Mouse (Mus musculus) limb, embryonic 11.5 days (tissue): Measurements from ENCODE around the gene Zfp787. TPM values are rescaled to one million over a fixed set of nuclear protein-coding genes. Genes with fewer than 3 reads are reported as not detected.

Experiments
- ATAC-seq: fragments of 200-750 bp; cut with Nextera tagmentation; 2 replicates; pipeline ENCODE4 v1.8.0; 2017; ENCODE audit warnings: low read depth; ENCODE audit not compliant: insufficient number of reproducible peaks, low FRiP score, low TSS enrichment
- DNase-seq: peaks from one replicate; pipeline ENCODE4 v3.0.0-alpha.2; 2015; ENCODE audit warnings: low spot score
- H3K27ac ChIP-seq: fragments of 300-500 bp; sonication (generic); replicated peaks from 2 replicates; pipeline ENCODE4 v1.5.1; 2014; ENCODE audit warnings: low read depth, mild to moderate bottlenecking, low read length
- H3K27me3 ChIP-seq: fragments of 300-500 bp; sonication (generic); 2 replicates; pipeline ENCODE4 v1.6.1; 2014; ENCODE audit warnings: mild to moderate bottlenecking, low read length, mixed read lengths; ENCODE audit not compliant: control insufficient read depth, insufficient read depth
- H3K36me3 ChIP-seq: fragments of 300-500 bp; sonication (generic); 2 replicates; pipeline ENCODE4 v1.6.1; 2014; ENCODE audit warnings: mild to moderate bottlenecking, low read length, moderate library complexity, mixed read lengths; ENCODE audit not compliant: control insufficient read depth, insufficient read depth
- H3K4me1 ChIP-seq: fragments of 300-500 bp; sonication (generic); 2 replicates; pipeline ENCODE4 v1.6.1; 2014; ENCODE audit warnings: low read length, mixed read lengths; ENCODE audit not compliant: control insufficient read depth, insufficient read depth
- H3K4me2 ChIP-seq: fragments of 300-500 bp; sonication (generic); 2 replicates; pipeline ENCODE4 v1.6.1; 2014; ENCODE audit warnings: low read depth, mild to moderate bottlenecking, moderate library complexity; ENCODE audit not compliant: severe bottlenecking
- H3K4me3 ChIP-seq: fragments of 300-500 bp; sonication (generic); 2 replicates; pipeline ENCODE4 v1.5.1; 2014; ENCODE audit warnings: low read depth, low read length
- H3K9ac ChIP-seq: fragments of 300-500 bp; sonication (generic); 2 replicates; pipeline ENCODE4 v1.6.1; 2014; ENCODE audit warnings: mild to moderate bottlenecking, low read length
- H3K9me3 ChIP-seq: fragments of 300-500 bp; sonication (generic); 2 replicates; pipeline ENCODE4 v1.6.1; 2016; ENCODE audit warnings: low read length; ENCODE audit not compliant: control insufficient read depth
- WGBS: fragments of 180-500 bp; shearing (Covaris S2); extraction: QIAGEN DNeasy Blood & Tissue Kit; methylation state at CpG from one replicate; pipeline ENCODE4 v1.1.7; 2014; 5-methylcytosine and 5-hydroxymethylcytosine counted together
- polyA plus RNA-seq: library from polyadenylated mRNA; unstranded; fragments of >200 nt; fragmentation: Nextera tagmentation; extraction: Ambion mirVana; gene quantifications from 2 replicates; pipeline ENCODE4 v1.2.1, GENCODE M21; 2014

Gene Zfp787
- 13.2 and 14.7 TPM in 2 replicates for polyA plus RNA-seq

DNA sequence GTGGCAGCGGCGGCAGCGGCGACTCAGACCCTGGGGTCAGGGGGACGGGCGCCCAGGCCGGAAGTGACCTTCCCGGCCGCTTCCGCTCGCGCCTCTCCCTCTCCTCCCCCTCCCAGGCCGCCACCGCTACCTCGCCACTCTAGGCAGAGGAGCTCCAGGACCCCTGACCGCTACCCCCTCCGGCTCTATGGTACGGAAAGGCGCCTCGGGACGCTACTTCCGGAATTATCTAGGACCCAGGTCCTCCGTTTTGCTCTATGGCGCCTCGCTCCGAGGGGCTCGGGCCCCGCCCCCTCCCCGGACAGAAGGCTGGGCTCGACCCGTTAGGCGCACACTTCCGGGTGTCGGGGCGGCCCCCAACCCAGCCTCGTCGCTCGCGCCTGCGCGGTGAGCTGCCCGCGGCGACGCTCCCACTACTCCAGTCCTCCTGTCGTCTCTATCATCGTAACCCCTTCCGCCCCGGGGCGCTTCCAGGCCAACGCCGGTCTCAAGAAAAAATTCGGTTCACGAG is at the start of gene Zfp787:
Gene Zfp787, minus strand, starts transcription at position 97 of the 511 bp plus-strand sequence.
- WGBS: under 1% methylated on average over 47 of the region's 54 CpGs
- Histone ChIP-seq H3K4me3 (peak within 1 kb of the TSS; percentile 80), H3K27me3 (no peaks in the 10 kb centered on the region), H3K36me3 (no peaks in the 10 kb centered on the region), H3K4me1 (peaks cover 9% of the 10 kb centered on the region; the same call in 1 of the 2 replicates), H3K4me2 (peak within 1 kb of the TSS; percentile 85), H3K9me3 (no peaks in the 10 kb centered on the region), H3K27ac (peak within 1 kb of the TSS; percentile 75), H3K9ac (peak within 1 kb of the TSS; percentile 87)
- ATAC-seq (peak; percentile 97), DNase-seq (peak; percentile 95)

- 72% methylated on average over 3 of the region's 3 CpGs for WGBS
- Histone ChIP-seq H3K36me3 (no peaks in the 10 kb centered on the region), H3K9ac (no peak overlapping the region), H3K27ac (no peak overlapping the region), H3K4me2 (no peak overlapping the region), H3K27me3 (no peaks in the 10 kb centered on the region), H3K4me3 (no peak overlapping the region), H3K4me1 (no peaks in the 10 kb centered on the region), H3K9me3 (no peaks in the 10 kb centered on the region)
- DNase-seq (no peak), ATAC-seq (no peak)
These were observed 48.4 kb upstream of the Zfp787 start for GRCm38 (mm10) chr7:6204200-6204599.

GRCm38 (mm10) chr7:6196790-6197189 is 41.0 kb upstream of the Zfp787 start, which contains the start of gene Galp:
Gene Galp (plus strand): TSS chr7:6197090.
- 74% methylated on average over 3 of the region's 3 CpGs for WGBS
- ATAC-seq: no peak
- Histone ChIP-seq H3K36me3 (no peaks in the 10 kb centered on the region), H3K27me3 (no peaks in the 10 kb centered on the region), H3K27ac (no peak within 1 kb of the TSS), H3K4me1 (no peaks in the 10 kb centered on the region), H3K4me3 (no peak within 1 kb of the TSS), H3K9me3 (no peaks in the 10 kb centered on the region), H3K9ac (no peak within 1 kb of the TSS), H3K4me2 (no peak within 1 kb of the TSS)
- no peak for DNase-seq

DNA sequence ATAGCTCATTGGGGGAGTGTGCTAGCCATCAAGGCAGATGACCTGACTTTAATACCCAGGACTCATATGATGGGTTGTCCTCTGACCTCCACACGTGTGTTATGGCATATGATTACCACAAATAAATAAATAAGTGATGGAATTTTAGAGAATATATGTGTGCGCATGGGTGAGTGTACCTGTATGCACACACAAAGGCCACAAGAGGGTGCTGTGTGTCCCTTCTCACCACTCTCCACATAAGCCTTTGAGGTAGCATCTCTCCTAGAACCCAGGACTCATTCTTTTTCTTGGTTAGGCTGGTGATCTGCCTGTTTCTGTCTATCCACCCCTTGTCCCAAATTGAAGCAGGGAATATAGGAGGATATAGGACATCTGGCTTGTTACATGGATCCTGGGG is 40.0 kb upstream of the Zfp787 start:
- Histone ChIP-seq H3K9ac (no peak overlapping the region), H3K27ac (no peak overlapping the region), H3K4me2 (no peak overlapping the region), H3K4me3 (no peak overlapping the region), H3K4me1 (no peaks in the 10 kb centered on the region), H3K36me3 (no peaks in the 10 kb centered on the region), H3K27me3 (no peaks in the 10 kb centered on the region), H3K9me3 (no peaks in the 10 kb centered on the region)
- WGBS: 50% methylated on average over 2 of the region's 2 CpGs
- no peak for DNase-seq
- ATAC-seq: no peak

DNA sequence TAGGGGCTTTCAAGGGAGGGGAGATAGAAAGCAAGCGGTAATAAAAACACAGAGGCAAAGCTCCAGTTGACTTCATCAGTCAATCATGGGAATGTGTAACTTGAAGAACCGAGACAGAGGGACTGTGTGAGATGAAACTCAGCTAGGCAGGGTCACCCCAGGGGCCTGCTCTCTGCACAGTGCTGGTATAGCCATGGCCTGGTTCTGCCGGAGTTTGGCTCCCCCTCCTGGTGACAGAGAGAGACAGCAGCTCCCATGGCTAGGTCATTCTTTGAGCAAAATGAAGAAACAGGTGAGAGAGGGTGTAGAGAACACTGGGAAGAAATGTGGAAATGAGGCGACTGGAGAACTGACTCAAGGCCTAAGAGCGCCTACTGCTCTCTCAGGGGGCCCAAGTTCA is 38.3 kb upstream of the Zfp787 start:
- Histone ChIP-seq H3K27me3 (no peaks in the 10 kb centered on the region), H3K4me1 (no peaks in the 10 kb centered on the region), H3K4me3 (no peak overlapping the region), H3K36me3 (peaks cover 2% of the 10 kb centered on the region), H3K27ac (no peak overlapping the region), H3K9ac (no peak overlapping the region), H3K9me3 (no peaks in the 10 kb centered on the region), H3K4me2 (no peak overlapping the region)
- ATAC-seq (peak; percentile 73), DNase-seq (peak; percentile 77)
- WGBS: 22% methylated on average over 5 of the region's 5 CpGs

DNA sequence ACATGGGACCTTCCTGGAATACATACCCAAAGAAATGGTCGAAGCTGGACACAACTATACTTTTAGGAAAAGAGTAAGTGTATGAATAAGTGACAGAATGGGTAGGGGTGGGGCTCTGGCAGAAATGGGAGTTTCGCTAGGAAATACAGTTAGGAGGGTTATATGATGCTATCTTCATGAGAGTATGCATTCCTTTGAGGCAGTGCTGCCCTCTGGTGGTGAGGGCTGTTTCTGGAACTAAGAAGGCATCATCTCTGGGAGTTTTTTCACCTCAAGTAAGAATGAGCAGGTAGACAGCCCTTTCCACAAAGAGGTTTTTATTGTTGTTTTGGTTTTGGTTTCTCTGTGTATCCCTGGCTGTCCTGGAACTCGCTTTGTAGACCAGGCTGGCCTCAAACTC is 35.6 kb upstream of the Zfp787 start:
- peaks cover 11% of the 10 kb centered on the region for H3K36me3 ChIP-seq
- ATAC-seq: no peak
- no peak overlapping the region for H3K4me2 ChIP-seq
- WGBS: 36% methylated on average over 3 of the region's 3 CpGs
- no peaks in the 10 kb centered on the region for H3K9me3 ChIP-seq
- H3K4me3 ChIP-seq: no peak overlapping the region
- no peak overlapping the region for H3K27ac ChIP-seq
- DNase-seq: peak; percentile 78
- no peaks in the 10 kb centered on the region for H3K27me3 ChIP-seq
- no peak overlapping the region for H3K9ac ChIP-seq
- H3K4me1 ChIP-seq: no peaks in the 10 kb centered on the region

DNA sequence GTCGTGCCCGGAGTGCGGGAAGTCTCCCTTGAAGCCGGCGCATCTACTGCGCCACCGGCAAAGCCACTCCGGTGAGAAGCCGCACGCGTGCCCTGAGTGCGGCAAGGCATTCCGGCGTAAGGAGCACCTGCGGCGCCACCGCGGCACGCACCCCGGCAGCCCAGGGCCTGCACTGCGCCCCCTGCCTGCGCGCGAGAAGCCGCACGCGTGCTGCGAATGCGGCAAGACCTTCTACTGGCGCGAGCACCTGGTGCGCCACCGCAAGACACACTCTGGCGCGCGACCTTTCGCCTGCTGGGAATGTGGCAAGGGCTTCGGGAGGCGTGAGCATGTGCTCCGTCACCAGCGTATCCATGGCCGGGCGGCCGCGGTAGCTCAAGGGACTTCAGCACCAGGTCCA is 33.7 kb upstream of the Zfp787 start:
- no peaks in the 10 kb centered on the region for H3K4me1 ChIP-seq
- peak; percentile 28 for DNase-seq

GRCm38 (mm10) chr7:6186756-6187155 is 31.0 kb upstream of the Zfp787 start:
- H3K9me3 ChIP-seq: peaks cover 2% of the 10 kb centered on the region; the same call in 1 of the 2 replicates
- no peak overlapping the region for H3K4me3 ChIP-seq
- H3K9ac ChIP-seq: no peak overlapping the region
- no peak overlapping the region for H3K4me2 ChIP-seq
- ATAC-seq (no peak), DNase-seq (no peak)
- WGBS: 89% methylated on average over 2 of the region's 2 CpGs
- H3K27me3 ChIP-seq: no peaks in the 10 kb centered on the region
- H3K27ac ChIP-seq: no peak overlapping the region
- peaks cover 14% of the 10 kb centered on the region for H3K36me3 ChIP-seq
- no peaks in the 10 kb centered on the region for H3K4me1 ChIP-seq

More for the DNA sequence above, 33.7 kb upstream of the Zfp787 start:
- no peak for ATAC-seq
- Histone ChIP-seq H3K4me3 (no peak overlapping the region), H3K36me3 (peaks cover 14% of the 10 kb centered on the region), H3K27ac (no peak overlapping the region), H3K4me2 (no peak overlapping the region), H3K27me3 (no peaks in the 10 kb centered on the region), H3K9ac (no peak overlapping the region), H3K9me3 (0 out of 2 replicates have a peak, but pooled peaks cover 2% of the 10 kb centered on the region)
- 32% methylated on average over 43 of the region's 45 CpGs for WGBS

- H3K36me3 ChIP-seq: peaks cover 14% of the 10 kb centered on the region
- H3K4me3 ChIP-seq: no peak overlapping the region
- DNase-seq (no peak), ATAC-seq (no peak)
- WGBS: 90% methylated on average over 2 of the region's 2 CpGs
- H3K27ac ChIP-seq: no peak overlapping the region
- no peaks in the 10 kb centered on the region for H3K4me1 ChIP-seq
- peaks cover 2% of the 10 kb centered on the region; the same call in 1 of the 2 replicates for H3K9me3 ChIP-seq
- H3K27me3 ChIP-seq: no peaks in the 10 kb centered on the region
- no peak overlapping the region for H3K4me2 ChIP-seq
- no peak overlapping the region for H3K9ac ChIP-seq
These were observed 30.4 kb upstream of the Zfp787 start for GRCm38 (mm10) chr7:6186176-6186575.
